Mouse (Mus musculus): ENCODE data around the gene 2610528A11Rik.

2610528A11Rik gene

GRCm38 (mm10) chr14:37095556-37095955, 18.3 kb downstream of the 2610528A11Rik start:
- in situ Hi-C loops (cut with MboI), result no loop called here

- in situ Hi-C loops (cut with MboI), result no loop called here
Observed at GRCm38 (mm10) chr14:37094436-37094835, 19.4 kb downstream of the 2610528A11Rik start.

- in situ Hi-C loops (cut with MboI), result no loop called here
Observed at GRCm38 (mm10) chr14:37083755-37084154, 30.1 kb downstream of the 2610528A11Rik start.

- in situ Hi-C loops (cut with MboI), result no loop called here
Observed at GRCm38 (mm10) chr14:37080724-37081123, 33.1 kb downstream of the 2610528A11Rik start.

- in situ Hi-C loops (cut with MboI), result no loop called here
Observed at GRCm38 (mm10) chr14:37068516-37068915, 45.3 kb downstream of the 2610528A11Rik start.

- in situ Hi-C loops (cut with MboI), result no loop called here
Observed at GRCm38 (mm10) chr14:37067629-37068028, 46.2 kb downstream of the 2610528A11Rik start, which contains the start of gene Lrit2. Gene Lrit2, plus strand, starts transcription at chr14:37067929.

- in situ Hi-C loops (cut with MboI), result no loop called here
Observed at GRCm38 (mm10) chr14:37066636-37067035, 47.2 kb downstream of the 2610528A11Rik start.

- in situ Hi-C loops (cut with MboI), result no loop called here
Observed at GRCm38 (mm10) chr14:37064849-37065248, 49.0 kb downstream of the 2610528A11Rik start.

Measured in mature B cell (primary cell).